Mouse (Mus musculus) heart, embryonic 13.5 days (tissue): ENCODE data around the gene Parva. TPM values are rescaled to one million over a fixed set of nuclear protein-coding genes. Genes with fewer than 3 reads are reported as not detected.

ENCODE experiments used
- ATAC-seq: fragments of 200-750 bp; cut with Nextera tagmentation; 2 replicates; pipeline ENCODE4 v1.8.0; 2017; ENCODE audit warnings: moderate TSS enrichment; ENCODE audit not compliant: insufficient number of reproducible peaks, low FRiP score, low TSS enrichment; ENCODE audit errors: extremely low read depth
- H3K27ac ChIP-seq: fragments of 300-500 bp; sonication (generic); replicated peaks from 2 replicates; pipeline ENCODE4 v1.5.1; 2015; ENCODE audit warnings: moderate library complexity, mild to moderate bottlenecking, inconsistent platforms
- H3K27me3 ChIP-seq: fragments of 300-500 bp; sonication (generic); replicated peaks from 2 replicates; pipeline ENCODE4 v1.6.1; 2015; ENCODE audit warnings: mild to moderate bottlenecking, inconsistent platforms
- H3K36me3 ChIP-seq: fragments of 300-500 bp; sonication (generic); 2 replicates; pipeline ENCODE4 v1.6.1; 2015; ENCODE audit warnings: mild to moderate bottlenecking, inconsistent platforms
- H3K4me1 ChIP-seq: fragments of 300-500 bp; sonication (generic); 2 replicates; pipeline ENCODE4 v1.6.1; 2015; ENCODE audit warnings: inconsistent platforms
- H3K4me2 ChIP-seq: fragments of 300-500 bp; sonication (generic); 2 replicates; pipeline ENCODE4 v1.6.1; 2015; ENCODE audit warnings: inconsistent platforms, mild to moderate bottlenecking, moderate library complexity
- H3K4me3 ChIP-seq: fragments of 300-500 bp; sonication (generic); 2 replicates; pipeline ENCODE4 v1.5.1; 2015; ENCODE audit warnings: moderate library complexity, mild to moderate bottlenecking, inconsistent platforms
- H3K9ac ChIP-seq: fragments of 300-500 bp; sonication (generic); 2 replicates; pipeline ENCODE4 v1.6.1; 2015; ENCODE audit warnings: inconsistent platforms, mild to moderate bottlenecking, moderate library complexity
- H3K9me3 ChIP-seq: fragments of 300-500 bp; sonication (generic); 2 replicates; pipeline ENCODE4 v1.6.1; 2016; ENCODE audit warnings: inconsistent platforms
- WGBS: fragments of 180-500 bp; shearing (Covaris S2); methylation state at CpG from one replicate; pipeline ENCODE4 v1.1.7; 2015; ENCODE audit warnings: mixed read lengths; 5-methylcytosine and 5-hydroxymethylcytosine counted together
- polyA plus RNA-seq: library from polyadenylated mRNA; unstranded; fragments of >200 nt; fragmentation: Nextera tagmentation; extraction: Ambion mirVana; gene quantifications from 2 replicates; pipeline ENCODE4 v1.2.1, GENCODE M21; 2015

Parva gene
- polyA plus RNA-seq, 1 experiment from 2014 or later = 83.7 TPM

- no peak overlapping the region for H3K4me3 ChIP-seq
- H3K9ac ChIP-seq = peak overlapping the region; percentile 24; the same call in 1 of the 2 replicates
- H3K9me3 ChIP-seq = no peaks in the 10 kb centered on the region
- peak overlapping the region; percentile 18; the same call in 1 of the 2 replicates for H3K4me2 ChIP-seq
- 39% methylated on average over 10 of the region's 10 CpGs for WGBS
- 0 out of 2 replicates have a peak overlapping the region, but pooled peaks have one; percentile 46 for H3K27ac ChIP-seq
- no peak for ATAC-seq
- H3K4me1 ChIP-seq = peaks cover 80% of the 10 kb centered on the region
- no peaks in the 10 kb centered on the region for H3K27me3 ChIP-seq
- no peaks in the 10 kb centered on the region for H3K36me3 ChIP-seq
These were observed 72.3 kb downstream of the Parva start for GRCm38 (mm10) chr7:112499453-112500133.

- H3K4me1 ChIP-seq = peaks cover 74% of the 10 kb centered on the region
- H3K4me2 ChIP-seq = peak overlapping the region; percentile 18; the same call in 1 of the 2 replicates
- no peak overlapping the region for H3K9ac ChIP-seq
- no peaks in the 10 kb centered on the region for H3K27me3 ChIP-seq
- no peaks in the 10 kb centered on the region for H3K9me3 ChIP-seq
- H3K27ac ChIP-seq = 0 out of 2 replicates have a peak overlapping the region, but pooled peaks have one; percentile 2
- no peak for ATAC-seq
- H3K4me3 ChIP-seq = no peak overlapping the region
- no peaks in the 10 kb centered on the region for H3K36me3 ChIP-seq
- WGBS = 43% methylated on average over 7 of the region's 7 CpGs
These were observed 72.8 kb downstream of the Parva start for GRCm38 (mm10) chr7:112500134-112500490.

GRCm38 (mm10) chr7:112502050-112502809, 74.9 kb downstream of the Parva start:
- WGBS = 33% methylated on average over 18 of the region's 18 CpGs
- ATAC-seq = no peak
- Histone ChIP-seq H3K4me2 (peak overlapping the region; percentile 22), H3K4me3 (no peak overlapping the region), H3K9me3 (no peaks in the 10 kb centered on the region), H3K4me1 (peaks cover 66% of the 10 kb centered on the region), H3K27ac (peak overlapping the region; percentile 16; the same call in 1 of the 2 replicates), H3K36me3 (no peaks in the 10 kb centered on the region), H3K9ac (no peak overlapping the region), H3K27me3 (no peaks in the 10 kb centered on the region)

- H3K9me3 ChIP-seq = no peaks in the 10 kb centered on the region
These were observed 75.5 kb downstream of the Parva start for GRCm38 (mm10) chr7:112502845-112503244.

GRCm38 (mm10) chr7:112503448-112503847, 76.1 kb downstream of the Parva start:
- Histone ChIP-seq H3K9me3 (no peaks in the 10 kb centered on the region), H3K4me1 (peaks cover 70% of the 10 kb centered on the region), H3K9ac (no peak overlapping the region), H3K27me3 (no peaks in the 10 kb centered on the region), H3K36me3 (no peaks in the 10 kb centered on the region), H3K4me2 (no peak overlapping the region), H3K27ac (peak overlapping the region; percentile 13), H3K4me3 (no peak overlapping the region)
- ATAC-seq = no peak
- WGBS = 75% methylated on average over 6 of the region's 6 CpGs

More at GRCm38 (mm10) chr7:112502845-112503244, 75.5 kb downstream of the Parva start:
- Histone ChIP-seq H3K4me3 (no peak overlapping the region), H3K27me3 (no peaks in the 10 kb centered on the region), H3K36me3 (no peaks in the 10 kb centered on the region), H3K4me1 (peaks cover 68% of the 10 kb centered on the region), H3K9ac (no peak overlapping the region), H3K4me2 (no peak overlapping the region), H3K27ac (peak overlapping the region; percentile 16)
- WGBS = 42% methylated on average over 5 of the region's 5 CpGs
- no peak for ATAC-seq

- WGBS = 83% methylated on average over 3 of the region's 3 CpGs
- no peak overlapping the region for H3K27ac ChIP-seq
- H3K9ac ChIP-seq = no peak overlapping the region
These were observed 76.6 kb downstream of the Parva start for GRCm38 (mm10) chr7:112503917-112504316.

GRCm38 (mm10) chr7:112509107-112509506, 81.8 kb downstream of the Parva start:
- Histone ChIP-seq H3K36me3 (no peaks in the 10 kb centered on the region), H3K9ac (no peak overlapping the region), H3K9me3 (no peaks in the 10 kb centered on the region), H3K27me3 (no peaks in the 10 kb centered on the region), H3K4me2 (no peak overlapping the region), H3K4me3 (no peak overlapping the region), H3K4me1 (peaks cover 63% of the 10 kb centered on the region), H3K27ac (no peak overlapping the region)
- WGBS = 60% methylated on average over 8 of the region's 8 CpGs
- ATAC-seq = no peak

More at GRCm38 (mm10) chr7:112503917-112504316, 76.6 kb downstream of the Parva start:
- H3K4me2 ChIP-seq = no peak overlapping the region
- H3K9me3 ChIP-seq = no peaks in the 10 kb centered on the region
- no peaks in the 10 kb centered on the region for H3K27me3 ChIP-seq
- no peak overlapping the region for H3K4me3 ChIP-seq
- no peak for ATAC-seq
- peaks cover 70% of the 10 kb centered on the region for H3K4me1 ChIP-seq
- H3K36me3 ChIP-seq = no peaks in the 10 kb centered on the region

- H3K27me3 ChIP-seq = no peaks in the 10 kb centered on the region
- no peaks in the 10 kb centered on the region for H3K36me3 ChIP-seq
- H3K9me3 ChIP-seq = no peaks in the 10 kb centered on the region
- H3K4me1 ChIP-seq = peaks cover 69% of the 10 kb centered on the region
- WGBS = 40% methylated on average over 10 of the region's 10 CpGs
- H3K27ac ChIP-seq = peak overlapping the region; percentile 38; the same call in 1 of the 2 replicates
- H3K9ac ChIP-seq = peak overlapping the region; percentile 8
- H3K4me2 ChIP-seq = no peak overlapping the region
- ATAC-seq = no peak
- H3K4me3 ChIP-seq = no peak overlapping the region
These were observed 83.2 kb downstream of the Parva start for GRCm38 (mm10) chr7:112510336-112511048.

GRCm38 (mm10) chr7:112511309-112511708, 84.0 kb downstream of the Parva start:
- H3K9ac ChIP-seq = no peak overlapping the region
- H3K36me3 ChIP-seq = no peaks in the 10 kb centered on the region
- no peak overlapping the region for H3K4me2 ChIP-seq
- no peak overlapping the region for H3K4me3 ChIP-seq
- H3K27ac ChIP-seq = peak overlapping the region; percentile 45; the same call in 1 of the 2 replicates
- no peak for ATAC-seq
- H3K9me3 ChIP-seq = no peaks in the 10 kb centered on the region
- H3K4me1 ChIP-seq = peaks cover 66% of the 10 kb centered on the region
- WGBS = 63% methylated on average over 8 of the region's 8 CpGs
- no peaks in the 10 kb centered on the region for H3K27me3 ChIP-seq

- no peaks in the 10 kb centered on the region for H3K9me3 ChIP-seq
- peak overlapping the region; percentile 66 for H3K27ac ChIP-seq
- peak overlapping the region; percentile 10; the same call in 1 of the 2 replicates for H3K4me2 ChIP-seq
- no peak for ATAC-seq
- H3K27me3 ChIP-seq = no peaks in the 10 kb centered on the region
- H3K4me1 ChIP-seq = peaks cover 63% of the 10 kb centered on the region
- H3K9ac ChIP-seq = 0 out of 2 replicates have a peak overlapping the region, but pooled peaks have one; percentile 19
- no peaks in the 10 kb centered on the region for H3K36me3 ChIP-seq
- 23% methylated on average over 3 of the region's 3 CpGs for WGBS
- no peak overlapping the region for H3K4me3 ChIP-seq
These were observed 85.0 kb downstream of the Parva start for GRCm38 (mm10) chr7:112512257-112512656.

GRCm38 (mm10) chr7:112512895-112513294, 85.6 kb downstream of the Parva start:
- Histone ChIP-seq H3K27me3 (no peaks in the 10 kb centered on the region), H3K27ac (peak overlapping the region; percentile 66), H3K9ac (no peak overlapping the region), H3K4me2 (no peak overlapping the region), H3K4me3 (no peak overlapping the region), H3K4me1 (peaks cover 57% of the 10 kb centered on the region), H3K36me3 (no peaks in the 10 kb centered on the region), H3K9me3 (no peaks in the 10 kb centered on the region)
- no peak for ATAC-seq
- WGBS = 92% methylated on average over 1 of the region's 1 CpGs
